Mouse (Mus musculus) c-Kit-positive CD71-negative TER-119-negative erythroid progenitor cells, embryonic 14.5 days (primary cell): Measurements from ENCODE around the gene Kirrel3.

ENCODE experiments used
- DNase-seq: peaks from one replicate; pipeline ENCODE4 v3.0.0-alpha.2; 2013; ENCODE audit warnings: low read depth

Kirrel3 gene

GRCm38 (mm10) chr9:34886746-34887145 is 401.1 kb downstream of the Kirrel3 start:
- DNase-seq = no peak

DNA sequence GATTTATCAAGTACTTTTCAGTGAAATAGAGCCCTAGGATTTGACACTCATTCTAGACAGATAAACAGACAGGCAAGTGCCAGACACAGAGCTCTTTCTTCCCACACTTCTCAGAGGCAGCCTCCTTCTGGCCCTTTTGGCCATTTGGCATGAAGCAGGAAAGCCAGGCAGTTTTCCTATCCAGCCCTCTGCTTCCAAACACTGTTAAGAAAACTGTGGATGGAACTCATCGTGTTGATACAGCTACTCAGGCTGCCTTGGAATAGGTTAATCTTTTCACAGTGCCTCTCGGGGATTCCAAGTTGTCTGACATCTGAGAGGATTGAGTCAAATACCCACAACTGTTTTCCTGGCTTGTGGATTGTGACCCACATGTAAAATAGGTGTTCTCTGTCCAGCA is 401.5 kb downstream of the Kirrel3 start:
- no peak for DNase-seq

GRCm38 (mm10) chr9:34888298-34888697 is 402.6 kb downstream of the Kirrel3 start:
- DNase-seq = no peak

DNA sequence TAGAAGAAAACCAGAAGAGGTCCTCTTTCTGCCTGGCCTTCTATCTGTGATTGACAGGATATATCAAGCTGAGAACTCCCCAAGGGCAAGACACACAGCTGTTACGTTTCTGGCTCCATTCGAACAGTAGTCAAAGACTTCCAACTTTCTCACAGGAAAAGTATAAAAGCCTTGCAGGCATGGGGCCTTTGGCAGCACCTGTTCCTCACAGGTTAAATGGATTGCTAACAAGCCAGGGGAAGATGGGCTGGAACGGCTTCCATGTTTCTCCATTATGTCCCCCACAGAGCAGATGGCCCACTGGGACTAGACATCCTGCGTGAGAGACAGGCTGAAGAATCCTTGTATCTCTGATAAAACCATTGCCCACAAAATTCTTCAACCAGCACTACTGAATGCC is 415.5 kb downstream of the Kirrel3 start:
- DNase-seq = no peak

DNA sequence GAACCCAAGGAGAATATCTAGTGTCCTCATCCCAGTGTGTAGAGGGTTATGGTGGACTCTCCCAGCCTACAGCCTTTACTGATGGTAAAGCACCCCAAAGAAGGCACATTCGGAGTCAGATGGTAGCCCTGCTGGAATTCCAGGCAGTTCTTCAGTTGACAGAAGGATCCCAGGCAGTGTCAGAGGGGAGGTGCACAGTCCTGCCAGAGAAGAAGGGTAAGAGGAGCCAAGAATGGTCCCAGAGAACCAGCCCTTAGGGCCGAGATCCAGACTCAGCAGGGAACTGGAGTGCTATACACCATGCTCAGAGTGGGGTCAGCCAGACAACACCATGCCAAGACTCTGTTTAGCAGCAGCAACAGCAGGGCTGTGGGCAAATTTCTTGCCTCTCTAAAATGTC is 416.2 kb downstream of the Kirrel3 start:
- DNase-seq = no peak

- no peak for DNase-seq
These were observed 419.5 kb downstream of the Kirrel3 start for GRCm38 (mm10) chr9:34905164-34905563.

GRCm38 (mm10) chr9:34908040-34908439 is 422.3 kb downstream of the Kirrel3 start:
- DNase-seq = no peak

GRCm38 (mm10) chr9:34911838-34912237 is 426.1 kb downstream of the Kirrel3 start:
- no peak for DNase-seq

GRCm38 (mm10) chr9:34912273-34912972 is 426.7 kb downstream of the Kirrel3 start:
- no peak for DNase-seq

GRCm38 (mm10) chr9:34912996-34913395 is 427.3 kb downstream of the Kirrel3 start:
- peak; percentile 31 for DNase-seq

DNA sequence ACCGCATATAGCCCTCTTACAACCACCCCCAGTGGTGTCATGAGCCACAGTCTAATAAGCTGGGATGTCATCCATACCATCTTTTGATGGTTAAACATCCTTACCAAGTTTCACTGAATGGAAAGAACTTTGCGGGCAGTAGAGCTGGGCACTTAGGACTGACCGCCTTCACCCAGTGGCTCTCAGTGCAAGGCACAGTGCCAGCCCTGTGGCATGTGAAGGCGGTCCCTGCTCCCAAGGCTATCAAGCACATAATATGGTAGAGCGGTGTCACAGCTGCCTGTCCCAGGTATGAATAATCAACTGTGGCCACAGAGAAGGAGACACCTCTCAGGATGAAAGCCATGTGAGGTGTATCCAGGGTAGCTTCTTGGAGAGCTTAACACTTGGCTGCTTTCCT is 433.3 kb downstream of the Kirrel3 start:
- DNase-seq = no peak

DNA sequence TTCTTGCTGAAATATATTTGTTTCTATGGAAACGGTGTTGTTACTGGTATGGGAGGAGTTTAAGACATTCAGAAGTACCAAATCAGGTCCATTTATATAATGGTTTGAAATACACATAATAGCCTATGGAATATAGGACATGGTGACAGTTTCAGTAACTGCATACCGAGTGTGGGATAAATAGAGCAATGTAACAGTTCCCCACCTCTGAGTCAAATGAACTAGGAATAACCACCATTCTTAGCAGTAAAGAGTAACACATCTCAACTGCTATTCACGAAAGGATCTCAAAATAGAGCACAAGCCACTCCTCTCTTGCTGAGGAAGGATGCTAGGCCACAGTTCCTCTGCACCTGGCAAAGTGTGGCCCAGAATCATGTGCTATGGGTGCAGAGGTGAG is 434.4 kb downstream of the Kirrel3 start:
- DNase-seq = no peak

DNA sequence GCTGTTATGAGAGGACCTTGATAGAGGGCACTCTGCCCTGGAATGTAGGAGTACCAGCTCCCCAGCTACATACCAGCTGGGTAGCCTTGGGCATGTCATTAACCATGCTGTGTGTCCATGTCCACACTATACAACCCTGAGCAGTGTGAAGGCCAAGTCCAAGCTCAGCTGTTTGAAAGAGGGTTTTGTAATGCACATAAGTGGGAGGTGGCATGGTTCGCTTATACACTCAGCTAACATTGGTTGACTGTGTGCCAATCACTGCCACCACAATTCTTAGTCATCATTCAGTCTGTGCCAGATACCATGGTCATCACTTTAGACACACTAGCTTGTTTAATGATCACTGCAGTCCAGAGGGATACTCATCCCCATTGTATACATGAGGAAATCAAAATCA is 436.2 kb downstream of the Kirrel3 start:
- DNase-seq = no peak

DNA sequence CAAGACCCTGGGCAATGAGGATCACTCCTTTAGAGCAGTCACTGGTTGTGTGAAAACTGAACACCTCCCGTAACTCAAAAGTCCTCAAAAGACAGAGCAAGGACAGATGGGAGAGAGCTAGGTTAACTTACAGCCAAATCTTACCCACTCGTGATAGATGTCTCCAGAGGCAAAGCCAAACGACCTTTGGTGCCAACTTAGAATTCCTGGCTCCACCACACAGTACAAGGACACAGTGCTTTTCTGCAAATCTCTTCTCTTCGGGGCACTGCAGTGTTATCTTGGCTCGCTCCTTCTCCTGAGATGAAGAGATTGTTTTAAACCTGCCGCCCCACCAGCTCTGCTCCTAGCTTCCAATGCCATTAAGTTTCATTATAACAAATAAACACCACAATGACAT is 437.0 kb downstream of the Kirrel3 start:
- DNase-seq = no peak

DNA sequence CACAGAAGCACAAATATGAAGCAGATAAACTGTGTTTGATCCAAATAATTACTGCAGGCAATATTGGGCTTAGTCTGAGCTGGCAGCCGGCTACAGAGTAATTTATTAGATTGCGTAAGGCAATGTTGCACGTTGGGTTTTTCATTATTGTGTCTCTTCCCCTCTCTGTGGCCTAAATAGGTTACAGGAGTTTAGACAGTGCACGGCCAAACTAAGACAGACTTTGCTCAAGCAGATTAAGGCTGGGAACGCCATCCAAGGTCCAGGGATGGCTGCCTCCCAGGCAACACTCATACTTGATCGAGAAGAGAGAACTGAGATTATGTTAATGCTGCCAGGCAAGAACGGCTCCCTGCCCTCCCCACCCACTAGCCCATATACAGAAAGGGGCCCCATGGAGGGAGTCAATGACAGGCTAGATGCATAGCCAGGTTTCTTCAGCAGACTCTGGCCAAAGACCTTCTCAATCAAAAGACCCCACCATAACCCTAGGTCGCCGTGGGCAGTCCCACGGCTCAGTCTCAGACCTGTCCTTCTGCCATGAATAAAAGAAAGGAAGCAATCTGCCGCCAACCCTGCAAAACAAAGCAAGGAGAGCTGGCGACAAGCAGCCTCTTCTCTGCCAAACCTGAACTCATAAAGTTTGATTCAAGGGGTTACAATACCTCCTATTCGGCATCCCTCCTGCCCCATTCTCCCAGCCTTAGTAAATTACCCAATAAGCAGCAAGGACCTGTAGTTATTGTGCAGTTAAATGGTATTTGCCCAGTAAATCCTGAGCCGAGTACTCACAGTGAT is 437.6 kb downstream of the Kirrel3 start:
- no peak for DNase-seq

DNA sequence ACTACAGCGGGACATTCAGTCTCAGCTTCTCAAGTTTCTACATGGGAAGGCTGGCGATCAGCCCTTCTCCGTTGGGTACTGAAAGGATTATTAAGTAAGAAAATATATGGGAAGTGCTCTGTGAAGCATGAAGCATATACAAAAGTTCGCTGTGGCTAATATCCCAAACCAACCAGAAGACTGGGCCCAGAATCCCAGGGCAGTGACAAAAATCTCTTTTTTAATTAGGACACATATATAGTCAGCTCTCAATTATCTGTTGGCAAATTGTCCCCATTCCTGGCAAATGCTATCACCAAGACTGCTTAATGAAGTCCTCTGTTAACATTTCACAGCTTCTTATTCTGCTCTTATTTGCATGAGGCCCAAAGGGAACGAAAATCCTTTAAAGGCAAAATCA is 439.9 kb downstream of the Kirrel3 start:
- no peak for DNase-seq

DNA sequence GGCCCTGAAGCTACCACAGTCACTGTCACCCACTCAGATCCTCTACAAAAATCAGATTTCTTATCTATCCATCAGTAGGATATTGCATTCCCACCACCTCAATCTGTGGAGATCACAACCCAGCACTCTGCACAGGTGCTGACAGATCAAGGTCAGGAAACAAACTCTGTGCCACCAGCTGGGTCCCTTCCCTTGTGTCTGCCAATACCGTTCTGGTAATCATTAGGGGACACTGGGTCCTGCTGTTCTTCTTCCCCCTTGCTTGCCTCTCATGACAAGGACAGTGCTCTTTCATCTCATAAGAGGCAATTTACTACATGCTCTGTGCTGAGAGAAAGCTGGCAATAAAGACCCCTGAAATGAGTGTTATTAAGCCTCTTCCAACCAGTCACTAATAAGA is 444.7 kb downstream of the Kirrel3 start:
- no peak for DNase-seq

DNA sequence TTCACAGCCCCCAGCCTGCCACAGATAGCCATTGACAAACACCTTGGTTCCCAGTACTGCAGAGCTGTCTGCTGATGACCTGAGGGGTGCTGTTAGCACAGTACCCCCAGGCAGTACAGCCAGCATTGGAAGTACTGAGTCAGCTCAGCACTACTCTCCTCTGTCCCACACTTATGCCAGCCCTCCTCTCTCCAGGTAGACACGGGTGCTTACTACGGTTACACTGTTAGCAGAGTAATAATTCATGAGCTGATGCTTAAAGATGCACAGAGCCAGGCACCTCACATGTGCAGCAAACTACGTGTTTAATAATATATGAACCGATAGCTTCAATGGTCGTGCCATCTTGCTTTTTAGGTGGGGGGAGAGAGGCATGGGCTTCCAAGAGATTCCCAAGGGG is 452.4 kb downstream of the Kirrel3 start:
- no peak for DNase-seq

DNA sequence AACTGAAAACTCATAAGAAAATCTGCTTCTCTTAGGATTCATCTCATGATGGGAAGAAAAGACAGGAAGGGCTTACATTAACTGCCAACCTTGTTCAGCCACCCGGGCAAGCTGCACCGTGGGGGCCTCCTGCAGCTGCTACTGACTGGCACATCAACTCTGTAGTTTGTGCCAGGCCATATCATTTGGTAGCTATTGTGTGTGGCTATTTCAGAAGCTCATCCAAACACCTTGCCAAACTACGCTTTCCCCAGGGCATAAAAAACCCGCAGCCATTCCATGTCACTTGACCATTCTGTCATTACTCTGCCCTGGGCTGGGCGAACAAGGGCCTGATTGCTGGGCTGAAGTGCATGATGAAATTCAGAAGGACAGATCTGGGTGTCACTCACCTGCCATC is 453.9 kb downstream of the Kirrel3 start:
- DNase-seq = no peak

DNA sequence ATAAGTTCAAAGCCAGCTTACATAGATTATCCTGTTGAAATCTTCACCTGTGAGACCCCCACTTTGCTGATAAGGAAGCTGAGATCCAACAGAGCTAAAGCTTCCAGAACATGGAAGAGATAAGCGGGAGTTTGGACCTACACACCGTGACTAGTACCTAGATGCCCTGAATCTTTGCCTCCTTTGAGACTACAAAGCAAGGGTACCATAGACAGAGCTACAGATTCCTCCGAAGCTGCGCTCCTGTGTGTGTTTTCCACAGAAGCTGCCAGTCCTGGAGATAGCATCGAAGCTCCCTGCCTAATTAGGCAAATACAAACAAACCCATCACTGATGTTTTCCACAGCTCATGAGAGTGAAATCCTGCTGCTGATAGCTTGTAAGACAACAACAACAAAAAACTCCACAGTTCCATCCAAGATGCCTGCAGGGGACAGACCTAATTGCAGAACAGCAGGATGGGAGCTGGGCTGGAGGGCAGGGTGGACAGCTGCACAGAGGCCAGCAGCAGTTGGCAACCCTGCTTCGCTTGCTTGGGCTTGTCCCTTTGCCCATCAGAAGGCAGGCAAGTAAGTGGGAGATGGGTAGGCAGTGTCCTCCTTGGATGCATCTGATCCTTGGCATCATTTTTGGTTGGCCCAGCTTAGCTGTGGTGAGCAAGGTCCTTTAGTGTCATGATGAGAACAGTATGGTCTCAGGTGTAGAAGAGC is 456.6 kb downstream of the Kirrel3 start:
- no peak for DNase-seq

DNA sequence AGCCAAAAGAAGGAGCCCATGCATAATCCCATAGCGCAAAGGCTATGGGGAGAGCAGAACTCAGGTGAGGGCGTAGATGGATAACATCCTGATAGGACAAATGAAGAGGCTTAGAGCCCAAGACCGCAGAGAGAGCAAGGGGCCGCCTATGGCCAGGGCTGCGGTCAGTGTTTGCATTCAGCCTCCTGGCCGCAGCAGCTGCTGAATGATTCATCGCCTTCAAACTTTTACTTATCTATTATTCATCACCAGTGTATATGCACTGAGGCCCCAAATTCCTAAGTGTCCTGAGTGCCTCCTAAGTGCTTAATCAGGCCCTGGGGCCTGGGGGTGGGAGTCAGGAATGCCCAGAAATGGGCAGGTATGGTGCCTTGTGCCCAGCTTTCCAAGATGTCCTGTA is 457.3 kb downstream of the Kirrel3 start:
- no peak for DNase-seq

DNA sequence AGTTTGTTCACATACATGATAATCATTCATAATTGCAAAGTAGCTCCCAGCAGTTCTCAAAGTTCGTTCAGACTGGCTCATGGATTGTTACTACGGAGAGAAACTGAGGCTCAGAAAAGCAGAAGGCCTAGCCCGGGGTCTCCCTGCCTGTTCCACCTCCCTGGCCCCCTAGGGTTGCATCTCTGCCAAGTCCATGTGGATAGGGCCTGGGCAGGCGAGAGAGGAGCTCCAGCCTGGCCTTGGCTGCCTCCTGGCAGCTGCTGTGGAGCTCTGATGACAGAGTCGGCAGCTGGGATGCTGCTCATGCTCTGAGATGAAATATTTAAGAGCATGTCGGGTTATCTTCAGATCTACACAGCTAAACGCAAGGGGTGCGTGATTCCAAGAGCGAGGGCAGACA is 459.6 kb downstream of the Kirrel3 start:
- no peak for DNase-seq

DNA sequence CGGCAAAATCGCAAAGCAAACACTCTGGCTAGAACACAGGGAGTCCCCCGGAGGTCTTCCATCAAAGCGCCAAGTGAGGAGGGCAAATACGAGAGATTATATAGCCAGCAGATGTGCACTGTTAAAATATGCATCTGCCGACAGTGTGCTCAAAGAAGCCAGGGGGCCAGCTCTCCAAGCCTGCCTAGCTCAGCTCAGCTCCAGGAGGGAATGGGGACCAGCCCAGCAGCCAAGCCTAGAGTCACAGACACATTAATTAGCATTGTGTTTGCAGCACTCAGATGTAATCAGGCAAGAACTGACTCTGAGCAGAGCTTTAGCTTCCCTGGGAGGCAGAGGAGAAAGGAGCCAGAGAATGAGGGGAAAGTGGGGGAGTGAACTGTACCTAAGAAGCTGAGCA is 461.6 kb downstream of the Kirrel3 start:
- no peak for DNase-seq
